Mouse (Mus musculus) hindbrain, postnatal 0 days (tissue): ENCODE data around the gene Nosip. TPM values are rescaled to one million over a fixed set of nuclear protein-coding genes. Genes with fewer than 3 reads are reported as not detected.

ENCODE experiments used
- ATAC-seq: fragments of 200-750 bp; cut with Nextera tagmentation; 2 replicates; pipeline ENCODE4 v1.8.0; 2017; ENCODE audit warnings: mild to moderate bottlenecking, moderate TSS enrichment, moderate library complexity
- DNase-seq: peaks from one replicate; pipeline ENCODE4 v3.0.0-alpha.2; 2015; ENCODE audit warnings: low spot score
- H3K27ac ChIP-seq: fragments of 300-500 bp; sonication (generic); 2 replicates; pipeline ENCODE4 v1.5.1; 2014; ENCODE audit warnings: mild to moderate bottlenecking
- H3K27me3 ChIP-seq: fragments of 300-500 bp; sonication (generic); 2 replicates; pipeline ENCODE4 v1.6.1; 2014; ENCODE audit warnings: low read length, mixed read lengths; ENCODE audit not compliant: insufficient read depth
- H3K36me3 ChIP-seq: fragments of 300-500 bp; sonication (generic); 2 replicates; pipeline ENCODE4 v1.6.1; 2014; ENCODE audit warnings: low read length, mixed read lengths; ENCODE audit not compliant: insufficient read depth
- H3K4me1 ChIP-seq: fragments of 300-500 bp; sonication (generic); 2 replicates; pipeline ENCODE4 v1.6.1; 2014; ENCODE audit warnings: antibody characterized with exemption, low read length, mixed read lengths; ENCODE audit not compliant: insufficient read depth
- H3K4me2 ChIP-seq: fragments of 300-500 bp; sonication (generic); 2 replicates; pipeline ENCODE4 v1.6.1; 2014; ENCODE audit warnings: low read depth, mild to moderate bottlenecking, low read length, moderate library complexity, mixed read lengths
- H3K4me3 ChIP-seq: fragments of 300-500 bp; sonication (generic); 2 replicates; pipeline ENCODE4 v1.5.1; 2014; ENCODE audit warnings: low read length
- H3K9ac ChIP-seq: fragments of 300-500 bp; sonication (generic); replicated peaks from 2 replicates; pipeline ENCODE4 v1.6.1; 2014; ENCODE audit warnings: mild to moderate bottlenecking, low read length, moderate library complexity, mixed read lengths
- H3K9me3 ChIP-seq: fragments of 300-500 bp; sonication (generic); 2 replicates; pipeline ENCODE4 v1.6.1; 2016; ENCODE audit warnings: low read length, mixed read lengths
- CTCF ChIP-seq: IDR thresholded peaks from 2 replicates; pipeline ENCODE4 v1.5.1; 2016; ENCODE audit warnings: antibody characterized with exemption, control low read depth, low read depth
- WGBS: fragments of 180-500 bp; shearing (Covaris S2); extraction: QIAGEN DNeasy Blood & Tissue Kit; methylation state at CpG from one replicate; pipeline ENCODE4 v1.1.7; 2014; 5-methylcytosine and 5-hydroxymethylcytosine counted together
- polyA plus RNA-seq: library from polyadenylated mRNA; unstranded; fragments of >200 nt; fragmentation: Nextera tagmentation; extraction: Ambion mirVana; gene quantifications from 2 replicates; pipeline ENCODE4 v1.2.1, GENCODE M21; 2015
- total RNA-seq: library from RNA; depleted of rRNA; stranded (reverse); fragments of >200 nt; gene quantifications from 2 replicates; pipeline ENCODE4 v1.2.3, GENCODE M21; 2014

Gene Nosip
- total and polyA plus RNA-seq, 2 experiments from 2014 or later: 67.4 to 83.1 TPM

DNA sequence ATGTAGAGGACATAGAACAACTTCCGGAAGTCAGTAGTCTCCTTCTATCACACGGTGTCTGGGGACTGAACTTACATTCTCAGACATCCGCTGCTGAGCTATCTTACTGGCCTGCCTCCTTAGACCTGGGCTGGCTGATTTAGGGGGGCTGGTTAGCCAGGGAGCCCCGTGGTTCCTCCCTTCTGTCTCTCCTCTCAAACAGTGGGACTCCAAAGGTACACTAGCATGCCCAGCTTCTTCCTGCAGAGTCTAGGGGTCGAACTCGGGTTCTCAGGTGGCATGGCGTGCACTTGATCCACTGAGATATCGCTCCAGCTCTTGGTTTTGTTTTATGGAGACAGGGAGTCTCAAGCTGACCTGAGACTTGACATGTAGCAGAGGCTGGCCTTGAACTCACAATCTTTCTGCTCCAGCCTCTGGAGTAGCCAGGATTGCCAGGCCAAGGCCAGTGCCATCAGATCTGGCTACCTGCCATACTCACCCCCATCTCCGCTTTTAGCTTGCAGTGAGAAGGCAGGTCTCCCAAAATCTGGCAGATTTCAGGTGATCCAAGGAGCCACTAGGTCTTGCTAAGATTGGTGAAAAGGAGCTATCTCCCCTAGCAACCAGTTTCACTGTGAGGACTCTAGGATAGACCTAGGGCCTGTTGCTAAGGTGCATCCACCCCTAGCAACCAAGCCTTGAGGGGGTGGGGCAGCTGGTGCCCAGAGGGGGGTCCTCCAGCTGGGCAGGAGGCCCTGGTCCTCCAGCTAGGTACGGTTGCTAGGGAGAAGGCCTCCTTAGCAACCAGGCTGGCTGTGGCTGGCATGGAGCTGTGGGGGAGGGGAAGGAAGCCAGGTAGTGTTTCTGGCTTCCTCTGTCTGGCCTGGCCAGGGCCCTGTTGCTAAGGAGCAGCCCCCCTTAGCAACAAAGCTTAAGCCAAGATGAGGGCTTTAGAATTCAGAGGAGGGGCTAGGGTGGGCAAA, 3.3 kb upstream of the Nosip start:
- Histone ChIP-seq H3K4me2 (no peak overlapping the region), H3K9ac (0 out of 2 replicates have a peak overlapping the region, but pooled peaks have one; percentile 24), H3K4me3 (no peak overlapping the region), H3K36me3 (no peaks in the 10 kb centered on the region), H3K27ac (peak overlapping the region; percentile 77), H3K4me1 (peaks cover 11% of the 10 kb centered on the region), H3K27me3 (no peaks in the 10 kb centered on the region), H3K9me3 (no peaks in the 10 kb centered on the region)
- peak; percentile 25; the same call in 1 of the 2 replicates for ATAC-seq
- DNase-seq: peak; percentile 67
- WGBS: 74% methylated on average over 10 of the region's 10 CpGs
- no peak for TF ChIP-seq CTCF

DNA sequence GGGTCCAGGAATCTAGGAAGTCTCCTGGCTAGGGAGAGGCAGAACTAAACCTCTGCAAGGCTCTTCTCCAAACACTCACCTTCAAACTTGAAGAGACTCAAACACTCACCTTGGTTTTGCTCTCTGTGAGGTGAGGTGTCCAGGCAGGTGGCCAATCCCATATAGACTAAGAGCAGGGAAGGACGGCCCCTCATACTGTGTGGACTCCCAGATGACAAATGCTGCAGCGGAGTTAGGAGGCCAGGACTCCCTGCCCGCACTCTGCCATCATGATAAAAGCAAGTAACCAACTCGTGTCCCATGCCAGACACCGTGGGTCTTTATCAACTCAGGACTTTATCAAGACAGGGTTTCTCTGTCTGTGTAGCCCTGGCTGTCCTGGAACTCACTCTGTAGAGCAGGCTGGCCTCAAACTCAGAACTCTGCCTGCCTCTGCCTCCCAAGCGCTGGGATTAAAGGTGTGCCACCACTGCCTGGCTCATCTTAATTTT, 1.6 kb upstream of the Nosip start:
- Histone ChIP-seq H3K27ac (no peak overlapping the region), H3K4me2 (no peak overlapping the region), H3K9me3 (no peaks in the 10 kb centered on the region), H3K4me3 (no peak overlapping the region), H3K36me3 (no peaks in the 10 kb centered on the region), H3K27me3 (no peaks in the 10 kb centered on the region), H3K4me1 (peaks cover 11% of the 10 kb centered on the region), H3K9ac (no peak overlapping the region)
- WGBS: 90% methylated on average over 6 of the region's 6 CpGs
- no peak for DNase-seq
- ATAC-seq: no peak
- no peak for TF ChIP-seq CTCF

DNA sequence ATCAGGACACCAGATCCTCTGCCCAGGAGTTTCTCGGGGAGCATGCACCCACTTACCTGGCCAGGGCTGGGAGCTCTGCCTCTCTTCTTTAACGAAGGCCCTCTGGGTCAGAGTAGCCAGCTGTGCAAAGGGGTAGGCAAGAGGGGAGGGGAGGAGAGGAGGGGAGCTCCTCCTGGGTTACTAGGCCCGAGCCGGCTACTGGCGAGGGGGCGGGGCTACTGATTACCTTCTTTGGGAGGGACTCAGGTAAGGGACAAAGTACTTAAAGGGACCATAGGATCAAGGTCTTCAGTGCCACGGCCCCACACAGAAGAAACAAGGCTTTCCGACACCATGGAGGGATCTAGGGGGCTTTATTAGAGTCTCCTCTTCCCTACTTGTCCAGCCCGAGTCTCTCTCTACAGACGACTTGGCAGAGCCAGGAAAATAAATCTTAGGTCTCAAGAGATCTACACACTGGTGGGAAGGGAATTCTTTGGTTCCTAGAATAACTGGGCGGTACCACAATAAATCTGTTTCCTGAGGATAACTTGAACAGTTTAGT, 625 bp upstream of the Nosip start:
- WGBS: 17% methylated on average over 11 of the region's 11 CpGs
- Histone ChIP-seq H3K9ac (peak overlapping the region; percentile 47; the same call in 1 of the 2 replicates), H3K36me3 (no peaks in the 10 kb centered on the region), H3K4me1 (peaks cover 11% of the 10 kb centered on the region), H3K27ac (peak overlapping the region; percentile 85; the same call in 1 of the 2 replicates), H3K27me3 (no peaks in the 10 kb centered on the region), H3K9me3 (no peaks in the 10 kb centered on the region), H3K4me2 (peak overlapping the region; percentile 56), H3K4me3 (peak overlapping the region; percentile 54)
- DNase-seq (no peak), ATAC-seq (no peak)
- no peak for TF ChIP-seq CTCF

DNA sequence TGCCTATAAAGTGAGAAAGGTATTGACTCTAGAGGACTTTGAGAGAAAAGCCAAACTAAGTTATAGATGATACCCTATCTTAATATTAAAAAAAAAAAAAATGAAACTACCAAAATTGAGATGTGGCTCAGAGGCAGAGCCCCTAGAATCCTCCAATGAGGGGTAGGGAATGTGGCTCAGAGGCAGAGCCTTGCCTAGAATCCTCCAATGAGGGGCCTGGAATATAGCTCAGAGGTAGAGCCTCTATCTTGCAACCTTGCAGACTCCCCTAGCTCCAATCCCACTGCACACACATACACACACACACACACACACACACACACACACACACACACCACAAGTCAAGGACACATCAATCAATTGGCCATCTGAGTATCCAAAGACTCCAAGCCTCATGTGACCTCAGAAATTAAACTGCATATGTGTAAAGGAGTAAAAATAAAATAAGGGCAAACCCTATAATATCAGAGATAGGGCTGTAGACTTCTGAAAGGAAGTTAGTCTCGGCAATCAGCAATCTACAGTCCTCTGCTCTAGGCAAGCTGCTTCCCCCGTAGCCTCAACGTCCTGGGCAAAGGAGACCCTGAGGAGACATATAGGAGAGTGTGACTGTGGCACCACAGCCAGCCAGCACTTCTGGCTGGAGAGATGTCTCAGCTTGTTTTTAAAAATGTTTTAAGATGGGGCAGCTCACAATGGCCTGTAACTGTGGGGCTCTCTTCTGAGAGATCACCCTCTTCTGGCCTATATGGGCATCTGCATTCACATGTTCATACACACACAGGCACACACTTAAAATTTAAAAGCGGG, 5.2 kb downstream of the Nosip start:
- H3K27ac ChIP-seq: no peak overlapping the region
- no peak overlapping the region for H3K4me3 ChIP-seq
- H3K27me3 ChIP-seq: no peaks in the 10 kb centered on the region
- no peak for ATAC-seq
- 81% methylated on average over 4 of the region's 4 CpGs for WGBS
- H3K4me1 ChIP-seq: no peaks in the 10 kb centered on the region
- H3K9ac ChIP-seq: no peak overlapping the region
- H3K9me3 ChIP-seq: no peaks in the 10 kb centered on the region
- H3K36me3 ChIP-seq: no peaks in the 10 kb centered on the region
- DNase-seq: no peak
- H3K4me2 ChIP-seq: no peak overlapping the region
- no peak for TF ChIP-seq CTCF

DNA sequence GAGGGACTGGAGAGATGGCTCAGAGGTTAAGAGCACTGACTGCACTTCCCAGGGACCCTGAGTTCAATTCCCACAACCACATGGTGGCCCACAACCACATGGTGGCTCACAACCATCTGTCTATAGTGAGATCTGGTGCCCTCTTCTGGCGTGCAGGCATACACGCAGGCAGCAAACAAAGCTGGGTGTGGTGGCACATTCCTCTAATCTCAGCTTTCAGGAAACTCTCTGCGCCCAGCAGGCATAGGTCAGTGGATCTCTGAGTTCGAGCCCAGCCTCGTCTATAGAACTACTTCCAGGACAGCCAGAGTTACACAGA, 5.7 kb downstream of the Nosip start:
- H3K4me2 ChIP-seq: no peak overlapping the region
- WGBS: 23% methylated on average over 5 of the region's 5 CpGs
- H3K27ac ChIP-seq: no peak overlapping the region
- DNase-seq: peak; percentile 49
- no peaks in the 10 kb centered on the region for H3K36me3 ChIP-seq
- no peaks in the 10 kb centered on the region for H3K4me1 ChIP-seq
- H3K27me3 ChIP-seq: no peaks in the 10 kb centered on the region
- 0 out of 2 replicates have a peak, but pooled peaks have one; percentile 21 for ATAC-seq
- H3K9me3 ChIP-seq: no peaks in the 10 kb centered on the region
- H3K9ac ChIP-seq: no peak overlapping the region
- TF ChIP-seq CTCF: peak; percentile 78
- H3K4me3 ChIP-seq: no peak overlapping the region

DNA sequence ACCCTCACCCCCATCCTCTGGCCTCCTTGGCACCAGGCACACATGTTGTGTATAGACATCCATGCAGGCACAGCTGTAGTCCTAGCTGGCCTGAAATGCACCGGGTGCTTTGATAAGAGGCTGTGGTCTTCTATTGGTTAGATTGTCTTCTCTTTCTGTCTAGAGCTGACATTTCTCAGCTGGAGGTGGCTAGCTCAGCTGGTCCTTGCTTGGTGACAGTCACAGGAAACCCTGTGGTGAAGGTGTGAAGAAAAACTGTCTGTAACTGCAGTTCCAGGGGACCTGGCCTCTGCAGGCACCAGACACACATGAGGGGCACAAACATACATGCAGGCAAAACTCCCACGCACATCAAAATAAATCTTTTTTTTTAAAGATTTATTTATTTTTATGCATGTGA, 7.4 kb downstream of the Nosip start:
- Histone ChIP-seq H3K4me1 (no peaks in the 10 kb centered on the region), H3K9ac (no peak overlapping the region), H3K27me3 (no peaks in the 10 kb centered on the region), H3K36me3 (peaks cover 7% of the 10 kb centered on the region; the same call in 1 of the 2 replicates), H3K4me2 (no peak overlapping the region), H3K27ac (no peak overlapping the region), H3K4me3 (no peak overlapping the region), H3K9me3 (no peaks in the 10 kb centered on the region)
- no peak for DNase-seq
- 95% methylated on average over 2 of the region's 2 CpGs for WGBS
- TF ChIP-seq CTCF: no peak
- no peak for ATAC-seq
